Mouse (Mus musculus) adrenal gland, postnatal 4 days (tissue): ENCODE results near the gene Vmn2r9. TPM values are rescaled to one million over a fixed set of nuclear protein-coding genes. Genes with fewer than 3 reads are reported as not detected.
A peak's percentile ranks its signal among the peaks of the same experiment; 100 is the strongest.
"Not testable (repeated sequence)": the region's sequence is repeated elsewhere in the genome, so short reads cannot be mapped to it uniquely, and the experiment has no call there.

Source experiments
- DNase-seq, 2 experiments: peaks; one replicate each; pipeline ENCODE4 v3.0.0; 2021 to 2022; ENCODE audit warnings: low spot score in 2 of 2, mixed read lengths in 2 of 2
- long read RNA-seq, 2 experiments: library from polyadenylated mRNA; stranded (forward); transcript quantifications; one replicate each; pipeline ENCODE4 v2.0.0; 2021
- total RNA-seq, 2 experiments: library from RNA; stranded (reverse); gene quantifications; 2 replicates each; pipeline ENCODE4 v1.2.3; 2021

Gene Vmn2r9
- not detected for total RNA-seq
- long read RNA-seq, experiment 1, result 0 reads
- long read RNA-seq, experiment 2, result 0 reads

DNA sequence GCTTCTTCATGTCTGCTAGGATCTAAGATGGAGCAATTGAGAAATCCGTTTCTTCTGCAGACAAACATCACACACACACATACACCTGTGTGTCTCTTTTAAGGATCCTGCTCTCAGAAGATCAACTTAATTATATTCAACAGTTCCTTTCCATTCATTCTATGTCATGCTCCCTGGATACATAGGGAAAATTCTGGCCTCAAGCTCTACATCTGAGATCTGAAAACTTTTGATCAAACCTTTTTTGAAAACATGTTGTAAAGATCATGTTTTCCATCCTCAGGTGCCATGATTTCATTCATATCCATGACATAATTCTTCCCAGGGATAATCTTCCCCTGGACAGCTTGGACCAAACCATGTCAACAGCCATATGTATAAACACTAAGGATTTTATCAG, at the start of gene Vmn2r9:
Gene Vmn2r9 (minus strand): TSS at position 101 of the 400 bp plus-strand sequence.
- not testable (repeated sequence) for DNase-seq

DNA sequence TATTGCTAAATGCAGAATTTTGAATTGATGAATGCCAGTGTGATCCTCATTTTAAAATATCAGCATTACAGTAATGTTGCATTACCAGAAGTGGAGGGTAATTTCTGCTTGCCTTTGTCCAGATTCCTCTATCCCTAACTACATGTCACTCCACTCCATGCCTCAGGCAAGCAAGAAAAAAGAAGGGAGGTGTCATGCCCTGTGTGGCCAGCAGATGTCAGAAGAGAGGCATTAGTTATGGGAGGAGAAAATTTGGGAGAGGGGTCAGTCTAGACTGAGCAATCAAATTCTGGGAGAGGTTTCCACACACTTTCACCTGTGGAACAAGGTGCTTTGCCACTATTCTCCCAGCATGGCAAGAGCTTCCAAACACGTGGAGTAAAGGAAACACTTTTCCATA, 14.3 kb upstream of the Vmn2r9 start:
- not testable (repeated sequence) for DNase-seq

DNA sequence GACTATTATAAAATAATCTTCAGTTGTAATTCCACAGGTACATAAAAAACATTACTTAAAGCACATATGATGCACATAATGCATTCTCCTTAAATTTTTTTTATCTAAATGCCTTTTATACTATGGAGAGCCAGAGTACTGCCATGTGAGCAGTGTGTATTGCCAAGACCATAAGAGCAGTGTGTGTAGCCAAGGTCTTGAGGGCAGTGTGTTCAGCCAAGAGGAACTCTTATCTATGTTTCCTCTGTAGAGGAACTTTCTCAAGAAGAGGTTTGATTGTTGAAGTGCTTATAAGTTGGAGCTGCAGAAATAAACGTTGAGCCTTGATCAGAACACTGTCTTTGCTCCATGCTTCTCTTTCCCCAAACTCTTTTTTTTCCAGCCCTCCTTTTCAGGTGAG, 2.9 kb downstream of the Vmn2r9 start:
- DNase-seq, result no peak

DNA sequence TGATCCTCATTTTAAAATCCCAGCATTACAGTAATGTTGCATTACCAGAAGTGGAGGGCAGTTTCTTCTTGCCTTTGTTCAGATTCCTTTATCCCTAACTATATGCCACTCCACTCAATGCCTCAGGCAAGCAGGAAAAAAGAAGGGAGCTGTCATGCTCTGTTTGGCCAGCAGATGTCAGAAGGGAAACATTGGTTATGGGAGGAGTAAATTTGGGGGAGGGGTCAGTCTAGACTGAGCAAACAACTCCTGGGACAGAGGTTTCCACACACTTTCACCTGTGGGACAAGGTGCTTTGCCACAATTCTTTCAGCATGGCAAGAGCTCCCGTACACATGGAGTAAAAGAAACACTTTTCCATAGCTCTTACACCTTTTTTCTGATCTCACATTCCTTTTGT, 16.2 kb downstream of the Vmn2r9 start:
- no peak for DNase-seq

DNA sequence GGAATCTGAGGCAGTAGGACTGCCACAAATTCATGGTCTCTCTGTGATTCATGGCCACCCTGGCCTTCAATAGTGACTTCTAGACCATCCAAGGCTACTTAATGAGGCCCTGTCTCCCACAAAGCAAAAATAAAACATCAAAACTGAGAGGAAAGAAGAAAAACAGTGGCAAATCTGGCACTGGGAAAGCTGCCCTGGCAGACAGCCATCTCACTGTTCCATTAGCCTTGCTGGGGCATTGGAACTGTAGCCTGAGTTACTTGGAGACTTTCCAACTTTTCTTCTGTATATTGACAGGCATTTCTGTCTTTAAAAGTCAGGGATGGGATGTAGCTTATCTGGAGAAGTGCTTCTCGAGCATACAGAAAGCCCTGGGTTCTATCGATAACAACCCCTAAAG, 29.1 kb downstream of the Vmn2r9 start:
- DNase-seq, result peak; percentile 34 to 51

DNA sequence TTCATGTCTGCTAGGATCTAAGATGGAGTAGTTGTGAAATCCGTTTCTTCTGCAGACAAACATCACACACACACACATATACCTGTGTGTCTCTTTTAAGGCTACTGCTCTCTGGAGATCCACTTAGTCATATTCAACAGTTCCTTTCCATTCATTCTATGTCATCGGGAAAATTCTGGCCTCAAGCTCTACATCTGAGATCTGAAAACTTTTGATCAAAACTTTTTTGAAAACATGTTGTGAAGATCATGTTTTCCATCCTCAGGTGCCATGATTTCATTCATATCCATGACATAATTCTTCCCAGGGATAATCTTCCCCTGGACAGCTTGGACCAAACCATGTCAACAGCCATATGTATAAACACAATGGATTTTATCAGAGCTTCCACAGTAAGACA, 43.7 kb downstream of the Vmn2r9 start, which contains the start of gene Vmn2r8:
Gene Vmn2r8 (minus strand): TSS at position 101 of the 400 bp plus-strand sequence.
- DNase-seq, result not testable (repeated sequence)

DNA sequence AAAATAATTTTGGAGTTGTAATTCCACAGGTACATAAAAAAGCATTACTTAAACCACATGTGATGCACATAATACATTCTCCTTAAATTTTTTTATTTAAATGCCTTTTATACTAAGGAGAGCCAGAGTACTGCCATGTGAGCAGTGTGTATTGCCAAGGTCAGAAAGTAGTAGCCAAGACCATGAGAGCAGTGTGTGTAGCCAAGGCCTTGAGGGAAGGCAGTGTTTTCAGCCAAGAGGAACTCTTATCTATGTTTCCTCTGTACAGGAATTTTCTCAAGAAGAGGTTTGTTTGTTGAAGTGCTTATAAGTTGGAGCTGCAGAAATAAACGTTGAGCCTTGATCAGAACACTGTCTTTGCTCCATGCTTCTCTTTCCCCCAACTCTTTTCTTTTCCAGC, 48.8 kb downstream of the Vmn2r9 start:
- no peak for DNase-seq

DNA sequence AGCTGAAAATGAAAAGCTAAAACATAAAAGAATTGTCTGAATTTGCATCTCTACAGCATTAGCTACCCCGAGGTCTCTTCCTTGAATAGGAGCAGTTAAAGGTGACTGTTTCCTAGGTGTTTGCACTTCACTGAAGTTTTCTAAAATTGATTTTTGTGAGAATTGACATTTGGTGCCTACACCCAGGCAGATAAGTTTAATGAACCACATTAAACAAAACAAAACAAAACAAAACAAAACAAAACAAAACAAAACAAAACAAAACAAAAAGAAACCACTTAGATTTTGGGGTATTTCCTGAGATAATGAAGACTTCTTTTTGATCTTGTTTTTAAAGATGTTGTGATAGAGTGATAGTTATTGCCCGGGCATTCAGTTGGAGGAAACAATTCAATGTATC, 57.1 kb downstream of the Vmn2r9 start, which contains the start of gene Tmed11:
Gene Tmed11 (minus strand): TSS at position 101 of the 400 bp plus-strand sequence.
- not testable (repeated sequence) for DNase-seq

DNA sequence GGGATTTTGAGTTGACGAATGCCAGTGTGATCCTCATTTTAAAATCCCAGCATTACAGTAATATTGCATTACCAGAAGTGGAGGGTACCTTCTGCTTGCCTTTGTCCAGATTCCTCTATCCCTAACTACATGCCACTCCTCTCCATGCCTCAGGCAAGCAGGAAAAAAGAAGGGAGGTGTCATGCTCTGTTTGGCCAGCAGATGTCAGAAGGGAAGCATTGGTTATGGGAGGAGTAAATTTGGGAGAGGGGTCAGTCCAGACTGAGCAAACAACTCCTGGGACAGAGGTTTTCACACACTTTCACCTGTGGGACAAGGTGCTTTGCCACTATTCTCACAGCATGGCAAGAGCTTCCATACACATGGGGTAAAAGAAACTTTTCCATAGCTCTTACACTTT, 62.0 kb downstream of the Vmn2r9 start:
- DNase-seq, result peak in 1 of 2 experiments; percentile 5

Other genes starting within 250 kb of the Vmn2r9 start
- 10 to 100 TPM; 88.6 to 95.3 TPM for gene Gak, start 222.8 kb downstream of the Vmn2r9 start, total RNA-seq
- gene Tmem175, start 222.8 kb downstream of the Vmn2r9 start, total RNA-seq, result 10 to 100 TPM; 28.0 to 30.1 TPM
- 10 to 100 TPM; 17.7 to 17.8 TPM for gene Idua, start 192.3 kb downstream of the Vmn2r9 start, total RNA-seq
- 10 to 100 TPM; 26.2 to 29.4 TPM for gene Dgkq, start 182.9 kb downstream of the Vmn2r9 start, total RNA-seq
- 1 to 10 TPM; 3.2 to 8.1 TPM for gene Slc26a1, start 177.0 kb downstream of the Vmn2r9 start, total RNA-seq
- gene Fgfrl1, start 160.2 kb downstream of the Vmn2r9 start, total RNA-seq, result 10 to 100 TPM; 42.7 to 49.6 TPM
- not detected for gene Rnf212, start 77.6 kb downstream of the Vmn2r9 start, total RNA-seq
- gene Tmed11, start 57.2 kb downstream of the Vmn2r9 start, total RNA-seq, result 1 to 10 TPM in 1 of 2 experiments, not detected in 1; 4.0 TPM
- gene Vmn2r8, start 43.8 kb downstream of the Vmn2r9 start, total RNA-seq, result not detected
- not detected for gene Vmn2r10, start 153.9 kb upstream of the Vmn2r9 start, total RNA-seq
- gene Vmn2r11, start 207.0 kb upstream of the Vmn2r9 start, total RNA-seq, result not detected
- gene Vmn2r12, start 245.3 kb upstream of the Vmn2r9 start, total RNA-seq, result not detected